Mouse (Mus musculus) mouse embryonic stem cell (cell line): Measurements from ENCODE around the gene Sdhaf2.

Experiments
- in situ Hi-C, 2 experiments: fragments of 300-500 bp; cut with MboI; formaldehyde crosslinking; loops; 1 replicate in 1 of 2; 3 replicates in 1 of 2; pipeline ENCODE4 v1.14.3; 2019 to 2020; ENCODE audit warnings: low sequenced_read_pairs in 2 of 2, low pct_unique_long_range_greater_than_20kb in 1 of 2, mixed read lengths in 1 of 2; ENCODE audit not compliant: unreplicated experiment in 1 of 2

Gene Sdhaf2

GRCm38 (mm10) chr19:10510759-10511330, 15.1 kb downstream of the Sdhaf2 start:
- in situ Hi-C loops = no loop called here

GRCm38 (mm10) chr19:10502571-10502970, 23.4 kb downstream of the Sdhaf2 start:
- in situ Hi-C loops = no loop called here

DNA sequence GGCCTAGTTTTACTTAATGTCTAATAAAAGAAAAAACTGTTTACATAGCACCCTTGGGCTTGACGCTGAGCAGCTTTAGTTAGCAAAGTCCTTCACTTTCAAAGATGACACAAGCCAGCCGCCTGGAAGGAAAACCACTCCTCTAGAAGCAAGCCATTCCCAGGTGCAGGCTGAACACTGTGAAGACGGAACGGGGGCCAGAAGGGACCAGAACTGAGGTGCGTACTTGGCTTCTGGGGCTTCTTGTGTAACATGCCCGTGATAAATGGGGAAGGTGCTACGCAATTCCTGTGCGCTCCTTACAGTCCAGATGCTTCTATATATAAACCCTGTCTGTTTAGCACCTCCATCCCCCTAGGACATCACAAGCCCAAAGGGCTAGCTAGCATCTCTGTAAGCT, 25.4 kb downstream of the Sdhaf2 start:
- in situ Hi-C loops = no loop called here

GRCm38 (mm10) chr19:10497512-10498160, 28.3 kb downstream of the Sdhaf2 start:
- in situ Hi-C loops = loop anchor here in 1 of 2 experiments (10.0 kb wide), 1 partner anchor 173 kb away; no protein-coding TSS in a partner anchor

DNA sequence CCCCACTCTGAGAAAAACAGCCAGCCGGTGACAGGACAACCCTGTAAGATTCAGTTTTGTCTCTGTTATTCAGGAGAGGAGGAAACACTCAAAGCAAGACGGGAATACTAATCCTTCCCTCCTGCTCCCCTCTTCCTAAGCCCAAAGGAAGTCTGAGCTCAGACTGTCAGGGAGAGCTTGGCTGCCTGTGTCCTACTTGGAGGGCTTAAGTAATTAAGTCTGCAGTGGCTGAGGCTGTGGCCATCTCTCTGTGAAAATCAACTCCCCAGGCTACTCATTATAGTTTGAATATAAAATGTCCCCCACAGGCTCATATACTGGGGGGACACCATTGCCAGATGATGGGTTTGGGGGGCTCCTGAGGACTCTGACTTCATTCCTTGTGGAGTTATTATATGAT, 29.0 kb downstream of the Sdhaf2 start:
- in situ Hi-C loops = loop anchor here in 1 of 2 experiments (10.0 kb wide), 1 partner anchor 172 kb away; no protein-coding TSS in a partner anchor

DNA sequence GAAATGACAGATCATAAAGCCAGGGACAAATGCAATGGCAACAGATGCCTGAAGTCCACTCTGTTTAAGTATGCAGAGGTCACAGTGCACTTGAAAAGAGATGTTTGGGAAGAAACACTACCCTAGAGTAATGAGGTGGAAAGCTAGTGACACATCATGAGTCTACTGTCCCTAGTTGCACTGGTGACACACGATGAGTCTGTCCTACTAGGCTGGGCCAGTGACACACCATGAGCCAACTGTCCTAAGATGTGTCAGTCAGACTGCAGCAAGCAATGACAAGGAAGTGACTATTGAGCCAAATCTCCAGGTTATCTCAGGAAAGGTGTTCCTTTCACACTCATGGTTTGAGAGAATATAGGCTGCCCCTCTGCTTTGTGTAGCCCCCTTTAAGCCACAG, 30.3 kb downstream of the Sdhaf2 start:
- in situ Hi-C loops = loop anchor here in 1 of 2 experiments (10.0 kb wide), 1 partner anchor 171 kb away; no protein-coding TSS in a partner anchor

- in situ Hi-C loops = loop anchor here in 1 of 2 experiments (5.0 to 10.0 kb wide), 3 partner anchors 34 to 229 kb away; no protein-coding TSS in a partner anchor
Measured at GRCm38 (mm10) chr19:10486264-10486738, 39.6 kb downstream of the Sdhaf2 start.

GRCm38 (mm10) chr19:10482703-10483102, 43.2 kb downstream of the Sdhaf2 start, which contains the start of gene Ppp1r32:
Gene Ppp1r32, minus strand, starts transcription at chr19:10482928.
- in situ Hi-C loops = loop anchor here in 1 of 2 experiments (10.0 kb wide), 1 partner anchor 148 kb away; no protein-coding TSS in a partner anchor

- in situ Hi-C loops = no loop called here
Measured at GRCm38 (mm10) chr19:10479541-10479940, 46.4 kb downstream of the Sdhaf2 start.

DNA sequence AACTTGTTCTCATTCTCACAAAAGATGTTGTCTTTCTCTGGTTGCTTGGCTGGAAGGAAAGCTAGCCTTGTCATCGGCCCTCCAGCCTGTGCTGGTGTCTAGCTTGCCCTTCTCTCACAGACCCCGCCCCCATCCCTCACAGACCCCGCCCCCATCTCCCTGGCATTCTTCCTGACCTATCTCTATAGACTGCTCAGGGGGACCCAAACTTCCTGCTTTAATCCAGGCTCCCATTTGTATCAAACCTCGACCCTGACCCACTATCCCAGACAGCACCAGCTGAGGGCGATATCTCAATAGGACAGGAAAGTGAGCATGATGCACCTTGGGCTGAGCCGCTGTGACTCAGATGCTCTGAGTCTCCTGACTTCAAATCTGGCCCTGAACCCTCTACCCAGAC, 52.2 kb downstream of the Sdhaf2 start:
- in situ Hi-C loops = no loop called here

- in situ Hi-C loops = no loop called here
Measured at GRCm38 (mm10) chr19:10472958-10473357, 53.0 kb downstream of the Sdhaf2 start.

DNA sequence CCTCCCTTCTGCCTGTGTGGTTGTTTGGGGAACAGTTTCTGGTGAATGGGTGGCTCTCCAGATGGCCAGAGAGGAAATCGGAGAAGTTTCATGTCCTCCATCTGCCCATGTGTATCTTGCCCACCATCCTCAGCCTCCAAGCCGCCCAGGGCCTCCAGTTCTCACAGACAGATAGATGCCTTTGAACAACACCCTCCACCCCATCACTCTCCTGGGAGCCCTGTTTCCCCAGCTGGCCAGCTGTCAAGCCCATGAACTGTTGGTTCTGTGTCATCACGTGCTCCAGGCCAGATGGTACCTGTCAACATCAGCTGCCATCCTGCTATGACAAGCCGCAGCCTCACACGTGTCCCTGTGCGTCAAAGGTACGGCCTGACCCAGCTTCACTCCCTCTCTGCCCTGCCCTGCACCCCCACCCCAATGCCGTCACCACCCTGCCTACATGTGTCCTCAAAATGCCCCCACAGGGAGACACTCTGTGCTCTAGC, 56.7 kb downstream of the Sdhaf2 start:
- in situ Hi-C loops = no loop called here

- in situ Hi-C loops = no loop called here
Measured at GRCm38 (mm10) chr19:10464427-10464826, 61.5 kb downstream of the Sdhaf2 start.

- in situ Hi-C loops = no loop called here
Measured at GRCm38 (mm10) chr19:10461584-10461983, 64.4 kb downstream of the Sdhaf2 start.

GRCm38 (mm10) chr19:10459907-10460306, 66.0 kb downstream of the Sdhaf2 start:
- in situ Hi-C loops = no loop called here

GRCm38 (mm10) chr19:10458096-10458495, 67.8 kb downstream of the Sdhaf2 start:
- in situ Hi-C loops = no loop called here

DNA sequence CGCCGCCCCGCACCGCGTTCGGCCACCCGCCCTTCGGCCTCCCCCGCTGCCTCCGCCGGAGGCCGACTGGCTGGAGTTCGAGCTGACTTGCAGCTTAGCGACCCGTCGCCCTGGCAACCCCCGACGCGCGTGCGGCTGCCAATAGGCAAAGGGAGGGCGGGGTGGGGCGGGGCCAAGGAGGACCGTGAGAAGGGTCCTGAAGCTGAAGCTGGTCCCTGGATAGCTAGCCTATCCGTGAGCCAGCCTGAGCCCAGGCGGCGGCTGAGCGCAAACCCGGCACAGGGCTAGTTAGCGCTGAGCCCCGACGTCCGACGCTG, 68.5 kb downstream of the Sdhaf2 start:
- in situ Hi-C loops = no loop called here

- in situ Hi-C loops = no loop called here
Measured at GRCm38 (mm10) chr19:10456752-10457483, 69.0 kb downstream of the Sdhaf2 start, which contains the start of gene Lrrc10b. Gene Lrrc10b, minus strand, starts transcription at chr19:10457473.

DNA sequence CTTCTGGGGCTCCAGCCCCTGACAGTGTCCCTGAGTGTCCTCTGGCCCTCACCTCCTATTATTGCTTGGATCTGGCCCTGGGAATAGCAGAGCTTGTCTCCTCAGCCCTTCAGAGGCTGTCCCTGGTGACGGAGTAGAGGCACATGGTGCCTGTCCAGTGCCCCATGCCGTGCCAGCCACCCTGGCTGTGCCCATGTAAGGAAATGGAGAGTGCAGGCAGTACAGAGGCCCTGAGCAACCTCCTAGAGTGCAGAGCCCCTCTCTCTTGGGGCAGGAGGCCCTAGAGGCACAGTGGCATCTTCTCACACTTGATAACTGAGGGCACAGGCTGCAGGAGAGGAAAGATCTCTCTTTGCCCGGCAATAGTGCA, 70.5 kb downstream of the Sdhaf2 start:
- in situ Hi-C loops = no loop called here
